Mouse (Mus musculus) Muller cell, postnatal 12 days (primary cell): ENCODE results near the gene Sar1b.

Experiments
- DNase-seq: peaks from one replicate; pipeline ENCODE4 v3.0.0-alpha.2; 2015; ENCODE audit errors: inconsistent ontology term

The Sar1b gene

DNA sequence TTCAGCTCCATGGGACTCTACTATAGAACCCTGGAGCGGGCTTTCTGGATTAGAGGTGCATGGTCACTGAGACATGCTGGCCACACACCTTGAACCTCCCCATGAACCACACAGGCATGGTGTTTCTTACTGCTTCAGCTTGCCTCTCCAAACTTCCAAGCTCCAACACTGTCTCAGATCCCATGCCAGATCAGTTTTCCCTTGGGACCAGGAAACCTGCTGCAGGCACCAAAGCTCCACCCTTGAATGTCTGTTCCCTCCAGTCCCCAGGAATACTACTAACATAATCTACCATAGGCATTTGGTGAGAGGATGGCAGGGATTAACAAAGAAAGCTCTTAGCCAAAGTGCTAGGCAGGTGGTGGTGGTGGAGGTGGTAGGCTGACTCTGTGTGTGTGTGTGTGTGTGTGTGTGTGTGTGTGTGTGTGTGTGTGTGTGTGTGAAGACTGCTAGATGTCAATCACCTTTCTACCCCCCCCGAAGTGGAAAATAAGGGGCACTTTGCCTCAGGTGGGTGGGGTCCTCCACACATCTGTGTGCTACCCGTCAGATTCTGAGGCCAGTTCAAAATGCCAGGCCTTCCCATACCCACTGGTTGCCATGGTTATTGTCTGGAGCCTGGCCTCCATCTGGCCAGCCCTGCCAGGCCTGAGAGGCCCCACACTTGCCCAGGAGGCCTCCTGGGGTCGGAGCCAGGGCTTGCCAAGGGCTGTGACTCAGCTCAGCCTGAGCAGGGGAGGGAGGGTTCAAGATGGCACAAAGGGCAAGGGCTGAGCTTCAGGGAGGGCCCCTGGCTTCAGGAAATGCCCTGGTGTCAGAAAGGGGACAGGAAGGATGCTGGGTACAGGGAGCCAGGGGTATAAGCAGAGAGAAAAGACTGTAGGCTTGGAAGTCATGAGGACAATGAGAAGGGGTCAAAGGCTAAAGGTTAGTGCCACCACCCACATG is 68.7 kb downstream of the Sar1b start:
- peak; percentile 92 for DNase-seq

DNA sequence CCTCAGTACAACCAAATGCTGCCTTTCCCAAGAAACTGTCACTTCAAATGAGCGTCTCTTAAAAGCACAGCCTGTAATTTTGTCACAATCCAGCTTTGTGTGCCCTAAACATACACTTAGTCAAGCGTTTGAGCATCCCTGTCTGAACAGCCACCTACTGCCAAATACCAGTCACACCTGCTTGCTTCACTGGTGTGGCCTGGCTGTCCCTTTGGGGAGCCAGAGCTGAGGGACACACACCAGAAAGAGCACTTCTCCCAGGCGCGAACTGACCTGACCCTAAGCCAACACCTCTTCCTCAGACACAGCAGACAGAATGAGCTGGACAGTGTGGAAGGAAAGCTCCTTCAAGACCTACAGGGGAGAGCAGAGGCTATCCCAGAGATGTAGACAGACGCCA is 69.5 kb downstream of the Sar1b start:
- no peak for DNase-seq

DNA sequence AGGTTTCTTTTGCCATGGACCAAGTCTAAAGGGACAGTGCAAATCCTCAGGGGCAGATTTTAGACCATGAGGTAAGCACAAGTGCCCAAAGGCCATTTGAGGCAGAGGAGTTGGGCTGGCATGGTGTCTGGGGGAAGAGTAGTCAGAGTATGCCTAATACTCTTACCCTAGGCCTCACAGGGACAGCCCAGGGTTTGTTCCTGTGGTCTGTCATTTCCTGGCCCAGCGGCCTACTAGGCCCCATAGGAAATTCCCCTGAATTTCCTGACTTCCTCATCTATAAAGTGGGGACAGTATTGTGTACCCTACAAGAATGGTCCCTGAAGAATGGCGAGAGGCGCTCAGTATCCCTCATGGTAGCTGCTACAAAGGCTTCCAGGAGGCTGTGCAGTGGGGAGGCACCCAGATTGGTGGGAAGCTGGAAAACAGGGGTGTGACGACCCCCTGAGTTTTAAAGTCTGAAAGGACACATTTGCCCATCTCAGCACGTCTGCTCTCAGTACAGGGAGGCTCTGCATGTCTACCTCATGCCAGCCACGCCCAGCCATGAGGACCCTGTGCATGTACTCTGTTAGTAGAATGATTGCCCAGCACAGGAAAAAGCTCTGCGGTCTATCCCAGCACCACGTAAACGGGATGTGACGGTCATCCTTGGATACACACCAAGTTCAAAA is 70.0 kb downstream of the Sar1b start:
- no peak for DNase-seq

DNA sequence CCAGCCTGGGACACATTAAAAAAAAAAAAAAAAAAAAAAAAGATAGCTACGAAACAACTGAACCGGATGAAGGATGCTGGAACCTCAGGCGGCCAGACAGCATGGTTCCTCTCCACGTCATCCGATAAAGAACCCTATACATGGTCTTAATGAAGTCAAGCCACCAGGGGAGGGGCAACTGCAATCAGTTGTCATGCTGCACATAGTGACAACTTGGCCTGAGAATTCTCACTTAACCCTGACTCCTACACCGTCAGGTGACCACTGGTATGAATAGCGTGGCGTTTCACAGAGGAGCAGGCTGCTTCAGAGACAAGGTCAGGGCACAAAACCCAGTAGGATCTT is 70.6 kb downstream of the Sar1b start:
- no peak for DNase-seq

DNA sequence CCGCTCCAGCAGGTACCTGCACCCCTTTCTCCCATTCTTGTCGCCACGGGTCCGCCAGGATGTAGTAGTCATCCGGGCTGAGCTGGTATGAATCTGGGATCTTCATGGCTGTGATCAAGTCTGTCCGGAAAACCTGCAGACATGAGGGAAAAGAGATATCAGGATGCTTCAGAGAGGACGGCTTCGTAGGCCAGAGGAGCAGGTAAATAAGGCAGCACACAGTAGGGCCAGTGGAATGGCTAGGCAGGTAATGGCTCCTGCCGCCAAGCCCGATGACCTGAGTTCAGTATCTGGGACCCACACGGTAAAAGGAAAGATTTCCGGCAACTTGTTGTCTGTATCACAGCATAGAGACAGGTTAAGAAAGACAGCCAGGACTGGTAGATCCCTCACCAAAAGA is 72.1 kb downstream of the Sar1b start:
- no peak for DNase-seq

DNA sequence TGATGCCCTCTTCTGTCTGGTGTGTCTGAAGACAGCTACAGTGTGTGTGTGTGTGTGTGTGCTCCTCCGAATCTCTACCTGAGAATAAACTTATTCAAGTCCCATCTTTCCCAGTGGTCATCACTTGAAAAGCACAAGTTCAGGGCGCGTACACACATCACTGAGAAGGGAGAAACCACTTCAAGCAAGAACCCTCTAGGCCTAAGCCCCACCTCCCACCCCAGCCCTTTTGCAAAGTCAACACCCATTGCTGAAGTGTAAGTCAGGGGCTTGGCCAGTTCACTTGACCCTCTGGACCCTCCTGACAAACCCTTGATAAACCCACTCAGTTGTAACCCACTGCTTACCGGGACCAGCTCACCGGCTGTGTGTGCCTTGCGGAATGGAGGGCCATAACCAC is 73.0 kb downstream of the Sar1b start:
- DNase-seq: no peak

DNA sequence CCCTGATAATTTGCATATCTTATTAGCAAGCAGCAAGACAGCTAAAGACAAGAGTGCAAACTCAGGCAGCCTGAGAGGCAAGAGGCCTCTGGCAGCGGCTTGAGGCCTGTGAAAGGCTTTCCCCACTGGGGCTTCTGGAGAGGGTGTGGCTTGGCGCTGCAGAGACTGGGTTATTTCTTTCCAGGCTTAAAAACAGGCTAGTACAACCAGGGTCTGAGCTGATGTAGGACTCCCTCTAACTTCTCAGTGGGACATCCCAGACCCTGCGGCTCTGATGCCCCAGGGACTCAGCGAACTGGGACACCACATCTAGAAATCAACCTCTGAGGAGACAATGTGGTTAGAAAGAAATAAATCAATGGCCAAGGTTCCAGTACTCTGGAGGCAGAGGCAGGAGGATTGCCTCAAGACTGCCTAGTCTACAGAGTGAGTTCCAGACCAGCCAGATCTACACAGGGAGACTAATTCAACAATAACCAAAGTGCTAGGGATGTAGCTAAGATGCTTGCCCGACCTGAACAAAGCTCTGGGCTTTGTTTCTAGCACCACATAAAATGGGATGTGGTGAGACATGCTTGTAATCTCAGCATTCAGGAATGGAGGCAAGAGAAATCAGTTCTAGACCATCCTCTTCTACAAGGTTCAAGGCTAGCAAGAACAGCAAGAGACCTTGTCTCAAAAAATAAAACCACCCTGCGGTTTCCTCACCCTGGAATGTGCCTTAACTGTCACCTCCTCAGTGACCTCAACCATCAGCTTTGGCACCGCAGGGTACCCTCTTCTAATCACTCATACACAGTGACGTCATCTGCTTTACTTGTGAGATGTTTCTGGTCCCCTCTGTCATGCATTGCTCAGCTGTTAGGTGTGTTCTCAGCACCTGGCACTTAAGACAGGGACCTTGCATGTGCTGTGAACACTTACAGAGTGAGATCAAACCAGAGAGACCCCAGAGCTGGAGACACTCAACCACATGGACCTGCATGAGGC is 74.0 kb downstream of the Sar1b start:
- no peak for DNase-seq

DNA sequence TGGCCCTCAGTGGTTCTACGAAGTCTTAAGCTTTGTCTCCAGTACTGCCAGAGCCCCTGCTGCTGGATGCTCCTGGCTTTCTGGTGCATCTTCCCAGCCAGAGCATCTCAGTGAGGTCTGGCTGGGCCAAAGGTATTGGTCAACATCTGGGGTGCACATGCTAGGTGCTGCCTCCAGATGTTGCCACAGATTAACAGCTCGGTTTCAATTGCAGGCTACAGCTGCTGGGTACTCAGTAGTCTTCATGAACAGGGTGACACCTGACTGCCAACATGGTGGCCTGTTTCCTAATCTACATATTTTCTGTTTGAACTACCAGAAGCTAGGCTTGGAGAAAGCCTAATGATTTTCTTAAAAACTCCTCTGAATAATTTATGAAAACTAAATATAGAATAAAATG is 75.6 kb downstream of the Sar1b start:
- DNase-seq: no peak

DNA sequence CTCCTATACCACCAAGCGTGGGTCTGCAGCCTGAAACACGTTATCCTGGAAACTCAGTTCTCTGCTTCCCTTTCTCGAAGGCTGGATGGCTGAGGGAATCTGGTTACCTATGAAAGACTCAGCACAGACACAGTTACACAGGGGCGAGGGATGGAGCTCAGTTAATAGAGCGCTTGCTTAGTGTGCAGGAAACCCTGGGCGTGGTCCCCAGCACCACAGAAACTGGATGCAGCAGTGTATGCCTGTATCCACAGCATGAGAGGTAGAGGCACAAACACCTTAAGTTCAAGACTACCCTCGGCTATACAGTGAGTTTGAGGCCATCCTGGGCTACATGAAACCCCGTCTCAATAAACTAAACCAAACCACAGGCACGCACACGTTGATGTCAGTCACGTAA is 76.5 kb downstream of the Sar1b start:
- DNase-seq: no peak

DNA sequence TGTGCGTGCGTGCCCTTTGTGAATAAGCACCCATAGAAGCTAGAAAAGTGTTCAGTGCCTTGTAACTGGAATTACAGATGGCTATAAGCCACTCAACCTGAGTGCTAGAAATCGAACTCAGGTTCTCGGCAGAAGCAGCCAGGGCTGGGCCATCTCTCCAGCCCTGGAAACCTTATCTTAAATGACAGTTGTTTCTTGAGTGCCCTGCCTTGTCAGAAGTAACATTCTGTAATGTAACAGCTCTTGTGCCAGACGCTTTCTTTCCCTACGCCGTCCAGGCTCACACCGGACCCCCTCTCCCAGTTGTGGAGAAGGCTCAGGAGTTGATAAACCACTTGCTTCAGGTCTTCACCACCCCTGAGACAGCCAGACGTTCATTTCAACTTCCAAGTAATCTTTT is 77.2 kb downstream of the Sar1b start:
- DNase-seq: no peak

DNA sequence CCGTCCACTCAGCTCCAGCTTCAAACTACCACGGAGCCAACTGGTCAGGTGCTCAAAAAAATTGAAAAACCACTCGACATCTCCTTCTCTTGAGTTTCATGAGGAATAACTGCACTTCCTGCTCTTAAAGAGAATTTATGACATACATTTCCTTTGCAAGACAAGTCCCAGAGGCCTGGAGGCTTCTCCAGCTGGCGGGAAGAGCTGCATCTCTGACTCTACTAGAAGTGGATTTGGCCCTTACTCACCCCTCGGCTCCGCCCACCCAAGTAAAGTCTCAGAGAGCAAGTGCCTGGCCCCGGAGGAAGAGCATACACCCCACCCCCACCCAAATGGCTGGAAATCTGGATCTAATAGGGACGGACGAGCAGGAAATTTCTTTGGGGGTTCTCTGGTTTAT is 77.7 kb downstream of the Sar1b start:
- DNase-seq: no peak
